Mouse (Mus musculus): Measurements from ENCODE around the gene Zfp652.

- no peak for TF ChIP-seq GATA1 (IDR thresholded peaks at IDR 0.05; ENCODE audit: borderline replicate concordance, low read length)
- TF ChIP-seq FLI1 (IDR thresholded peaks at IDR 0.05; ENCODE audit: low read length) = no peak
Measured at GRCm38 (mm10) chr11:95764806-95765205, 52.3 kb downstream of the Zfp652 start.

All from megakaryocyte, embryonic 14.5 days (primary cell).